Mouse (Mus musculus) kidney, embryonic 16.5 days (tissue): ENCODE measurements at regions not wholly inside any gene's neighbourhood (a gene's known extent, or its start where the extent isn't known, plus 50 kb on each side); places are given as distances from the start of the nearest gene placed in this dataset.

Experiments
- ATAC-seq: fragments of 200-750 bp; cut with Nextera tagmentation; 2 replicates; pipeline ENCODE4 v1.8.0; 2017; ENCODE audit warnings: moderate TSS enrichment; ENCODE audit not compliant: low FRiP score, low TSS enrichment
- H3K27ac ChIP-seq: fragments of 300-500 bp; sonication (generic); 2 replicates; pipeline ENCODE4 v1.5.1; 2014; ENCODE audit warnings: low read length
- H3K27me3 ChIP-seq: fragments of 300-500 bp; sonication (generic); 2 replicates; pipeline ENCODE4 v1.6.1; 2014; ENCODE audit warnings: low read length, control low read depth, mixed read lengths; ENCODE audit not compliant: insufficient read depth
- H3K36me3 ChIP-seq: fragments of 300-500 bp; sonication (generic); 2 replicates; pipeline ENCODE4 v1.6.1; 2014; ENCODE audit warnings: low read length, control low read depth, mixed read lengths; ENCODE audit not compliant: insufficient read depth
- H3K4me1 ChIP-seq: fragments of 300-500 bp; sonication (generic); 2 replicates; pipeline ENCODE4 v1.6.1; 2014; ENCODE audit warnings: low read length, control low read depth, mixed read lengths; ENCODE audit not compliant: insufficient read depth
- H3K4me2 ChIP-seq: fragments of 300-500 bp; sonication (generic); replicated peaks from 2 replicates; pipeline ENCODE4 v1.6.1; 2014; ENCODE audit warnings: low read depth, low read length
- H3K4me3 ChIP-seq: fragments of 300-500 bp; sonication (generic); 2 replicates; pipeline ENCODE4 v1.5.1; 2014; ENCODE audit warnings: mild to moderate bottlenecking, low read length
- H3K9ac ChIP-seq: fragments of 300-500 bp; sonication (generic); replicated peaks from 2 replicates; pipeline ENCODE4 v1.6.1; 2014; ENCODE audit warnings: low read length
- H3K9me3 ChIP-seq: fragments of 300-500 bp; sonication (generic); 2 replicates; pipeline ENCODE4 v1.6.1; 2016; ENCODE audit warnings: low read length, control low read depth
- WGBS: fragments of 180-500 bp; shearing (Covaris S2); extraction: QIAGEN DNeasy Blood & Tissue Kit; methylation state at CpG from one replicate; pipeline ENCODE4 v1.1.7; 2014; 5-methylcytosine and 5-hydroxymethylcytosine counted together

DNA sequence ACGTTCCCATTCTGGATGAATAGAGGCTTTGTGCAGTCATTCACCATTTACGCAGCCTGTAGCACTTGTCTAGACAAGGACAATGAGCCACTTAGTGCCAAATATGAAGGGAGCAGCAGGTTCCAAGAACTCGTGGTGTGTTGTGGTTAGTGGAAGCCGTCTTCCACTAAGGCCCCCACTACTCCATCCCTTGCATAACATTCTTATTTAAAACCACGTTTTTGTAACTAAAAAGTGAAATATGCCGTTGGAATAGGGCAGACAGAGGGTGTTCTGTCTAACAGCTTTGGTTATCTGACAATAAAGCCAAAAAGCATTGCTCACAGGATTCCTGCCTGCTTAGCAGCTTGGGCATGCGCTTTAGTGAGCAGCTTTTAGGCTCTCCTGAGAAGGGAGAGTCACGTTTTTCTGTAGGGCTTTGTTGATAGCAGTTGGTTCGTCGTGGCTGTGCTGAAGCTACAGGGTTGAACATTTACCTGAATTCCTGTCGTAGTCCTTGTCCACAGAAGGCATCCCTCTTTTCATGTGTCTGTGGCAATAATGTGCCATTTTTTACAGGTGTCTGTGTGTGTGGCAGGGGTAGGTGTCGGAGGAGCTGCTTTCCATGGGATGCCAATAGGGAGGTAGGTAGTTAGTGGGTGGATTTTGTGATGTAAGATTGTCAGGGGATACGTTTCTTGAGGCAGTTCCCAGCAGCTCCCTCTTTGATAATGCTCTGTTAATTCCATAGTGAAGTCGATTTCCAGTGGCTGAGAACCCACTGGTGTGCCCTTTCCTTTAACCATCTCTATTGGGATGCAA lies 221.9 kb downstream of the 1700064H15Rik start:
- Histone ChIP-seq H3K27me3 (no peaks in the 10 kb centered on the region), H3K27ac (no peak overlapping the region), H3K4me2 (no peak overlapping the region), H3K36me3 (no peaks in the 10 kb centered on the region), H3K9ac (no peak overlapping the region), H3K4me1 (no peaks in the 10 kb centered on the region; the same call in 1 of the 2 replicates), H3K4me3 (no peak overlapping the region), H3K9me3 (no peaks in the 10 kb centered on the region)
- ATAC-seq, result no peak
- WGBS, result 72% methylated on average over 14 of the region's 14 CpGs

- no peak; the same call in 1 of the 2 replicates for ATAC-seq
- Histone ChIP-seq H3K4me2 (no peak overlapping the region), H3K9ac (no peak overlapping the region), H3K27me3 (no peaks in the 10 kb centered on the region), H3K4me3 (no peak overlapping the region), H3K36me3 (no peaks in the 10 kb centered on the region), H3K4me1 (no peaks in the 10 kb centered on the region), H3K9me3 (no peaks in the 10 kb centered on the region), H3K27ac (no peak overlapping the region)
- WGBS, result 3% methylated on average over 2 of the region's 2 CpGs
These were observed 242.8 kb downstream of the 1700064H15Rik start for GRCm38 (mm10) chr3:19385675-19386074.

DNA sequence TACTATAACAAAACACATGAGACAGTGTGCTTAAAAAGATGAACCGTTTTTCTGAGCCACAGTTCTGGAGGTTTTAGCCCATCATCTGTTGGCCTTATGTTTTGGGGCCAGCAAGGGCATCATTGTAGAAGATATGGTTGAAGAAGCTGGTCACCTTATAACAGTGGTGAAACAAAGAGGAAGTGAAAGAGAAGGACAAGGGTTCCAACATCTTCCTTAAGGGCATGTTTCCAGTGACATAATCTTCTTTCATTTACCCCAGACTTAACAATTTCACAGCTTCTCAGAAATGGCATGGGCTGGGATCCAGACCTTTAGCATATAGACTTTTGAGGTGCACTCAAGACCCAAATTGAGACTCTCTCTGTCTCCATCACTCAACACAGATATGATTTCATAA lies 259.5 kb downstream of the 1700064H15Rik start:
- Histone ChIP-seq H3K27ac (no peak overlapping the region), H3K9me3 (no peaks in the 10 kb centered on the region), H3K4me3 (no peak overlapping the region), H3K36me3 (no peaks in the 10 kb centered on the region), H3K27me3 (no peaks in the 10 kb centered on the region), H3K4me1 (no peaks in the 10 kb centered on the region), H3K9ac (no peak overlapping the region), H3K4me2 (no peak overlapping the region)
- no peak for ATAC-seq
- 98% methylated on average over 1 of the region's 1 CpGs for WGBS

DNA sequence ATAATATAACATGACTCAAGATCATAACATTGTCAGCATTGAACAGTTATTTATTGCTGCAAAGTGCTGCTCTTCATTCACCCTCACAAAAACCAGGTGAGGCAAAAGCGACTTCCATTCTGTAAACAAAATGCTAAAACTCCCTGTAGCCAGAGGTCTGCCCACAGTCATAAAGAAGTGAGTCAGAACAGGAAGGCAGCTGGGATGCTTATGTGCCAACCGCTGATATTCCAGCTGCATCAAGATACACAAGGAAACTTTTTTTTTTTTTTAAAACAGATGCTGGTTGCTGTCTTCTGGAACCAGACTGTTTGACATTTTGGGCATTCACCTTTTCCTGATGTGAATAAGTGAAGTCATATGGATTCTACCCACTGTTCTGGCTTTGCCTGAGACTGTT lies 260.7 kb downstream of the 1700064H15Rik start:
- no peaks in the 10 kb centered on the region for H3K9me3 ChIP-seq

More for the DNA sequence above, 260.7 kb downstream of the 1700064H15Rik start:
- no peak overlapping the region for H3K9ac ChIP-seq
- H3K4me1 ChIP-seq, result no peaks in the 10 kb centered on the region
- no peaks in the 10 kb centered on the region for H3K27me3 ChIP-seq
- WGBS, result 72% methylated on average over 2 of the region's 2 CpGs
- H3K4me2 ChIP-seq, result no peak overlapping the region
- H3K27ac ChIP-seq, result no peak overlapping the region
- no peak overlapping the region for H3K4me3 ChIP-seq
- H3K36me3 ChIP-seq, result no peaks in the 10 kb centered on the region
- ATAC-seq, result no peak
